Mouse (Mus musculus): Measurements from ENCODE around the gene Gm29609.

Gm29609 gene

GRCm38 (mm10) chr5:31201742-31202590 is 22.3 kb upstream of the Gm29609 start, which contains the start of gene Zfp513:
Zfp513 (minus strand) TSS chr5:31202303.
- CTCF ChIA-PET, result interaction anchor here in 3 of 4 experiments (0.7 to 2.2 kb wide), 9 partner anchors 10 to 154 kb away, joined by 3 to 13 read pairs (median 3); partner anchors contain the start of genes Ppm1g (in 2 of the 3), Atraid (in 1 of the 3), Eif2b4 (in 1 of the 3) and Snx17 (in 1 of the 3)
- POLR2A ChIA-PET, result interaction anchor here (0.6 to 17.9 kb wide), 81 partner anchors 4 to 1257 kb away, joined by 3 to 263 read pairs (median 4); partner anchors contain the start of genes Eif2b4 (in 4 of the 4), Gm29609 (in 4 of the 4), Gtf3c2 (in 4 of the 4) and Snx17 (in 4 of the 4)

- ChIA-PET CTCF (interaction anchor here in 1 of 4 experiments (0.6 to 2.2 kb wide), 3 partner anchors 9 to 80 kb away, joined by 3 to 13 read pairs (median 8); partner anchors contain the start of genes Eif2b4 and Snx17), POLR2A (interaction anchor here (0.6 to 17.9 kb wide), 44 partner anchors 4 to 326 kb away, joined by 3 to 263 read pairs (median 6); partner anchors contain the start of genes Gm29609 (in 4 of the 4), Gtf3c2 (in 4 of the 4), Eif2b4 (in 3 of the 4) and Snx17 (in 3 of the 4))
Observed at GRCm38 (mm10) chr5:31201042-31201741, 21.5 kb upstream of the Gm29609 start.

- CTCF ChIA-PET, result interaction anchor here in 2 of 4 experiments (0.6 to 1.0 kb wide), 2 partner anchors 59 to 79 kb away, joined by 3 read pairs; no protein-coding TSS in a partner anchor
- POLR2A ChIA-PET, result interaction anchor here (0.6 to 17.9 kb wide), 17 partner anchors 3 to 301 kb away, joined by 3 to 263 read pairs (median 14); partner anchors contain the start of genes Eif2b4 (in 2 of the 4), Gm29609 (in 2 of the 4), Gtf3c2 (in 2 of the 4) and Snx17 (in 2 of the 4)
Observed at GRCm38 (mm10) chr5:31200327-31200768, 20.6 kb upstream of the Gm29609 start.

- ChIA-PET CTCF (interaction anchor here in 1 of 4 experiments (1.0 kb wide), 1 partner anchor 59 kb away, joined by 3 read pairs; no protein-coding TSS in a partner anchor), POLR2A (interaction anchor here in 2 of 4 experiments (1.9 to 17.9 kb wide), 10 partner anchors 2 to 152 kb away, joined by 7 to 263 read pairs (median 72); partner anchors contain the start of genes Eif2b4 (in 2 of the 2), Gm29609 (in 2 of the 2), Gtf3c2 (in 2 of the 2) and Snx17 (in 2 of the 2))
Observed at GRCm38 (mm10) chr5:31199893-31200292, 20.2 kb upstream of the Gm29609 start.

GRCm38 (mm10) chr5:31199321-31199892 is 19.7 kb upstream of the Gm29609 start:
- ChIA-PET POLR2A (interaction anchor here in 2 of 4 experiments (1.7 to 17.9 kb wide), 10 partner anchors 2 to 151 kb away, joined by 5 to 263 read pairs (median 62); partner anchors contain the start of genes Gm29609 (in 2 of the 2), Gtf3c2 (in 2 of the 2), Atraid (in 1 of the 2) and Eif2b4 (in 1 of the 2)), CTCF (interaction anchor here in 1 of 4 experiments (1.0 kb wide), 1 partner anchor 58 kb away, joined by 3 read pairs; no protein-coding TSS in a partner anchor)

- CTCF ChIA-PET, result no interaction called here
- POLR2A ChIA-PET, result interaction anchor here in 2 of 4 experiments (0.7 to 17.9 kb wide), 18 partner anchors 1 to 151 kb away, joined by 3 to 263 read pairs (median 6); partner anchors contain the start of genes Gm29609 (in 2 of the 2), Gtf3c2 (in 2 of the 2), Atraid (in 1 of the 2) and Eif2b4 (in 1 of the 2)
Observed at GRCm38 (mm10) chr5:31198616-31199320, 19.1 kb upstream of the Gm29609 start.

GRCm38 (mm10) chr5:31198170-31198569 is 18.5 kb upstream of the Gm29609 start:
- ChIA-PET POLR2A (interaction anchor here in 2 of 4 experiments (0.6 to 17.1 kb wide), 18 partner anchors 8 to 150 kb away, joined by 3 to 263 read pairs (median 5); partner anchors contain the start of genes Gm29609 (in 2 of the 2), Gtf3c2 (in 2 of the 2), Atraid (in 1 of the 2) and Mpv17 (in 1 of the 2)), CTCF (no interaction called here)

GRCm38 (mm10) chr5:31197072-31197471 is 17.4 kb upstream of the Gm29609 start:
- CTCF ChIA-PET, result interaction anchor here in 1 of 4 experiments (1.2 kb wide), 1 partner anchor 19 kb away, joined by 3 read pairs; no protein-coding TSS in a partner anchor
- POLR2A ChIA-PET, result interaction anchor here (0.6 to 17.1 kb wide), 19 partner anchors 10 to 149 kb away, joined by 3 to 263 read pairs (median 6); partner anchors contain the start of genes Gm29609 (in 2 of the 4), Gtf3c2 (in 2 of the 4), Atraid (in 1 of the 4) and Cad (in 1 of the 4)

- ChIA-PET POLR2A (interaction anchor here in 2 of 4 experiments (0.8 to 17.1 kb wide), 20 partner anchors 8 to 309 kb away, joined by 3 to 263 read pairs (median 6); partner anchors contain the start of genes Gm29609 (in 2 of the 2), Gtf3c2 (in 2 of the 2), Trim54 (in 2 of the 2) and Atraid (in 1 of the 2)), CTCF (interaction anchor here in 2 of 4 experiments (0.6 to 1.2 kb wide), 3 partner anchors 20 to 36 kb away, joined by 3 to 4 read pairs (median 3); no protein-coding TSS in a partner anchor)
Observed at GRCm38 (mm10) chr5:31196207-31196606, 16.5 kb upstream of the Gm29609 start.

- POLR2A ChIA-PET, result interaction anchor here in 2 of 4 experiments (0.7 to 17.1 kb wide), 21 partner anchors 9 to 308 kb away, joined by 3 to 263 read pairs (median 5); partner anchors contain the start of genes Gm29609 (in 2 of the 2), Gtf3c2 (in 2 of the 2), Atraid (in 1 of the 2) and Fndc4 (in 1 of the 2)
Observed at GRCm38 (mm10) chr5:31195671-31196070, 16.0 kb upstream of the Gm29609 start.

GRCm38 (mm10) chr5:31194486-31195485 is 15.1 kb upstream of the Gm29609 start:
- ChIA-PET POLR2A (interaction anchor here (0.6 to 17.1 kb wide), 29 partner anchors 7 to 1264 kb away, joined by 3 to 263 read pairs (median 6); partner anchors contain the start of genes Gm29609 (in 3 of the 4), Gtf3c2 (in 3 of the 4), Ppm1g (in 2 of the 4) and Zfp513 (in 2 of the 4)), CTCF (interaction anchor here in 2 of 4 experiments (0.5 kb wide), 2 partner anchors 24 to 1588 kb away, joined by 3 to 4 read pairs; no protein-coding TSS in a partner anchor)

More at GRCm38 (mm10) chr5:31195671-31196070, 16.0 kb upstream of the Gm29609 start:
- CTCF ChIA-PET, result interaction anchor here in 2 of 4 experiments (0.5 to 1.2 kb wide), 2 partner anchors 20 to 23 kb away, joined by 3 to 4 read pairs; no protein-coding TSS in a partner anchor

- ChIA-PET POLR2A (interaction anchor here (0.6 to 17.1 kb wide), 48 partner anchors 8 to 481 kb away, joined by 3 to 263 read pairs (median 8); partner anchors contain the start of genes Gm29609 (in 4 of the 4), Gtf3c2 (in 4 of the 4), Zfp513 (in 4 of the 4) and Atraid (in 2 of the 4)), CTCF (interaction anchor here (0.5 to 2.2 kb wide), 11 partner anchors 9 to 1825 kb away, joined by 3 to 14 read pairs (median 4); partner anchors contain the start of genes Gm29609 (in 2 of the 4), Gtf3c2 (in 2 of the 4), Ywhah (in 1 of the 4) and Zfp512 (in 1 of the 4))
Observed at GRCm38 (mm10) chr5:31193631-31194281, 14.0 kb upstream of the Gm29609 start.

- ChIA-PET POLR2A (interaction anchor here (0.6 to 17.1 kb wide), 49 partner anchors 9 to 480 kb away, joined by 3 to 263 read pairs (median 6); partner anchors contain the start of genes Gm29609 (in 4 of the 4), Gtf3c2 (in 4 of the 4), Zfp513 (in 4 of the 4) and Atraid (in 2 of the 4)), CTCF (interaction anchor here (0.5 to 2.2 kb wide), 13 partner anchors 9 to 278 kb away, joined by 3 to 14 read pairs (median 4); partner anchors contain the start of genes Gm29609 (in 3 of the 4), Gtf3c2 (in 3 of the 4), Zfp512 (in 1 of the 4) and Zfp513 (in 1 of the 4))
Observed at GRCm38 (mm10) chr5:31192939-31193630, 13.4 kb upstream of the Gm29609 start, which contains the start of the genes Snx17 and Eif2b4. Snx17 (plus strand) TSS chr5:31193227. Eif2b4 (minus strand) TSS chr5:31193430.

All from embryonic stem cell, embryonic (primary cell).